Comparison of ENCODE assay signal across 8 mouse cellular contexts in genomic region chr8:106411783-106412451, GRCm38 (mm10). TPM values are rescaled to one million over a fixed set of nuclear protein-coding genes. Genes with fewer than 3 reads are reported as not detected.
DNase-seq lines count a peak whose midpoint lies in the region; ATAC-seq lines count a peak whose summit lies in the region.

No protein-coding gene starts in this region.

- H3K9ac ChIP-seq in midbrain, embryonic 11.5 days (ENCODE audit: low read length) = no peak overlapping the region
- no peak overlapping the region for H3K9ac ChIP-seq in midbrain, embryonic 13.5 days (replicated peaks)
- H3K9ac ChIP-seq in limb, embryonic 11.5 days (ENCODE audit: low read length) = no peak overlapping the region

- 24% methylated on average over 14 of the region's 14 CpGs for WGBS in midbrain, embryonic 11.5 days
- WGBS in midbrain, embryonic 13.5 days = 23% methylated on average over 14 of the region's 14 CpGs
- 21% methylated on average over 14 of the region's 14 CpGs for WGBS in limb, embryonic 11.5 days

- no peaks in the 10 kb centered on the region for H3K36me3 ChIP-seq in midbrain, embryonic 11.5 days (ENCODE audit: control insufficient read depth, insufficient read depth, low read length)
- no peaks in the 10 kb centered on the region for H3K36me3 ChIP-seq in midbrain, embryonic 13.5 days
- no peaks in the 10 kb centered on the region for H3K36me3 ChIP-seq in limb, embryonic 11.5 days (ENCODE audit: control insufficient read depth, insufficient read depth, low read length)

- peak; percentile 91 for DNase-seq in midbrain, embryonic 11.5 days (ENCODE audit: low spot score, missing footprints)
- DNase-seq in adipocyte (ENCODE audit: low spot score) = peak; percentile 59
- DNase-seq in embryo, embryonic 10.5 days (ENCODE audit: low spot score) = peak; percentile 84
- DNase-seq in limb, embryonic 11.5 days (ENCODE audit: low spot score) = peak; percentile 81
- DNase-seq in natural killer cell, adult 2 months (ENCODE audit: low spot score in 2 of 2) = peak; percentile 46
- DNase-seq in thymus, postnatal 0 days (ENCODE audit: low spot score) = peak; percentile 67

- no peaks in the 10 kb centered on the region; the same call in 1 of the 2 replicates for H3K9me3 ChIP-seq in midbrain, embryonic 11.5 days (ENCODE audit: control insufficient read depth, low read length)
- H3K9me3 ChIP-seq in midbrain, embryonic 13.5 days = no peaks in the 10 kb centered on the region
- H3K9me3 ChIP-seq in limb, embryonic 11.5 days (ENCODE audit: control insufficient read depth, low read length) = no peaks in the 10 kb centered on the region

- no peak overlapping the region for H3K4me3 ChIP-seq in midbrain, embryonic 11.5 days (ENCODE audit: low read depth, low read length)
- no peak overlapping the region for H3K4me3 ChIP-seq in midbrain, embryonic 13.5 days (replicated peaks)
- no peak overlapping the region for H3K4me3 ChIP-seq in limb, embryonic 11.5 days (ENCODE audit: low read depth, low read length)

- H3K4me2 ChIP-seq in midbrain, embryonic 11.5 days = no peak overlapping the region
- no peak overlapping the region for H3K4me2 ChIP-seq in midbrain, embryonic 13.5 days (replicated peaks)
- H3K4me2 ChIP-seq in limb, embryonic 11.5 days (ENCODE audit: low read depth, severe bottlenecking) = no peak overlapping the region

- H3K27me3 ChIP-seq in midbrain, embryonic 11.5 days (ENCODE audit: control insufficient read depth, insufficient read depth, low read length) = no peaks in the 10 kb centered on the region
- no peaks in the 10 kb centered on the region; the same call in 1 of the 2 replicates for H3K27me3 ChIP-seq in midbrain, embryonic 13.5 days
- H3K27me3 ChIP-seq in limb, embryonic 11.5 days (ENCODE audit: control insufficient read depth, insufficient read depth, low read length) = no peaks in the 10 kb centered on the region

- no peak for ATAC-seq in midbrain, embryonic 11.5 days (ENCODE audit: low FRiP score)
- no peak for ATAC-seq in midbrain, embryonic 13.5 days
- peak; percentile 33 for ATAC-seq in inflammation-experienced regulatory T-cells, adult 6 months
- no peak for ATAC-seq in limb, embryonic 11.5 days (ENCODE audit: insufficient number of reproducible peaks, low FRiP score, low TSS enrichment, low read depth)

- no peak overlapping the region for H3K27ac ChIP-seq in midbrain, embryonic 11.5 days (ENCODE audit: low read depth, low read length)
- H3K27ac ChIP-seq in midbrain, embryonic 13.5 days = no peak overlapping the region
- H3K27ac ChIP-seq in limb, embryonic 11.5 days (replicated peaks; ENCODE audit: low read depth, low read length) = no peak overlapping the region

- H3K4me1 ChIP-seq in midbrain, embryonic 11.5 days (ENCODE audit: control insufficient read depth, insufficient read depth, low read length) = peaks cover 7% of the 10 kb centered on the region; the same call in 1 of the 2 replicates
- H3K4me1 ChIP-seq in midbrain, embryonic 13.5 days (replicated peaks) = peaks cover 12% of the 10 kb centered on the region
- peaks cover 16% of the 10 kb centered on the region; the same call in 1 of the 2 replicates for H3K4me1 ChIP-seq in limb, embryonic 11.5 days (ENCODE audit: control insufficient read depth, insufficient read depth, low read length)

RNA-seq across cellular contexts. Expression of gene Zfp90, which starts 3.2 kb away (rescaled TPM):
- 32.1 and 35.9 TPM in 2 replicates for polyA plus RNA-seq in midbrain, embryonic 11.5 days (2014; fragmentation: Nextera tagmentation; extraction: Ambion mirVana)
- polyA plus RNA-seq in midbrain, embryonic 13.5 days (2015; fragmentation: Nextera tagmentation; extraction: Ambion mirVana) = 44.4 and 46.9 TPM in 2 replicates
- polyA plus RNA-seq in inflammation-experienced regulatory T-cells, adult 6 months (2017; shearing (Covaris generic)) = 1 to 10 TPM; 2.6 to 5.2 (median 3.6) TPM
- polyA plus RNA-seq in limb, embryonic 11.5 days (2014; fragmentation: Nextera tagmentation; extraction: Ambion mirVana) = 29.1 and 29.9 TPM in 2 replicates
- 10.5 and 11.9 TPM in 2 replicates for polyA plus RNA-seq in thymus, postnatal 0 days (2015; fragmentation: Nextera tagmentation; extraction: Ambion mirVana)
